Mouse (Mus musculus): ENCODE measurements around the gene Rab32. TPM values are rescaled to one million over a fixed set of nuclear protein-coding genes. Genes with fewer than 3 reads are reported as not detected.
A peak's percentile ranks its signal among the peaks of the same experiment; 100 is the strongest.

The Rab32 gene
- polyA plus RNA-seq, 1 experiment: 2.0 TPM

- WGBS: 43% methylated on average over 5 of the region's 5 CpGs
- DNase-seq: peak in 1 of 2 experiments; percentile 4
- no peak overlapping the region for H3K4me3 ChIP-seq (replicated peaks; ENCODE audit: insufficient read depth, low read depth, low read length)
- TF ChIP-seq CTCF (IDR thresholded peaks at IDR 0.05; ENCODE audit: borderline replicate concordance, insufficient read depth, low read depth, low read length) (no peak), POLR2A (IDR thresholded peaks at IDR 0.05; ENCODE audit: borderline replicate concordance, insufficient read depth, low read length) (no peak)
- no peaks in the 10 kb centered on the region for H3K4me1 ChIP-seq (ENCODE audit: control insufficient read depth, insufficient read depth, low read length)
- no peaks in the 10 kb centered on the region for H3K27me3 ChIP-seq (ENCODE audit: control insufficient read depth, insufficient read depth, low read length)
- no peak overlapping the region for H3K27ac ChIP-seq (ENCODE audit: insufficient read depth, low read length)
Measured at GRCm38 (mm10) chr10:10555221-10555620, 2.8 kb downstream of the Rab32 start.

- Histone ChIP-seq H3K27ac (ENCODE audit: insufficient read depth, low read length) (no peak overlapping the region), H3K4me3 (replicated peaks; ENCODE audit: insufficient read depth, low read depth, low read length) (no peak overlapping the region), H3K27me3 (ENCODE audit: control insufficient read depth, insufficient read depth, low read length) (no peaks in the 10 kb centered on the region), H3K4me1 (ENCODE audit: control insufficient read depth, insufficient read depth, low read length) (no peaks in the 10 kb centered on the region)
- no peak for TF ChIP-seq POLR2A (IDR thresholded peaks at IDR 0.05; ENCODE audit: borderline replicate concordance, insufficient read depth, low read length)
- no peak for TF ChIP-seq CTCF (IDR thresholded peaks at IDR 0.05; ENCODE audit: borderline replicate concordance, insufficient read depth, low read depth, low read length)
- WGBS: 84% methylated on average over 1 of the region's 1 CpGs
- no peak for DNase-seq
Measured at GRCm38 (mm10) chr10:10550134-10550533, 7.9 kb downstream of the Rab32 start.

GRCm38 (mm10) chr10:10546623-10547022 lies 11.4 kb downstream of the Rab32 start:
- no peak overlapping the region for H3K4me3 ChIP-seq (replicated peaks; ENCODE audit: insufficient read depth, low read depth, low read length)
- WGBS: 82% methylated on average over 5 of the region's 5 CpGs
- no peak for DNase-seq
- no peaks in the 10 kb centered on the region for H3K4me1 ChIP-seq (ENCODE audit: control insufficient read depth, insufficient read depth, low read length)
- TF ChIP-seq CTCF (IDR thresholded peaks at IDR 0.05; ENCODE audit: borderline replicate concordance, insufficient read depth, low read depth, low read length): no peak
- no peak for TF ChIP-seq POLR2A (IDR thresholded peaks at IDR 0.05; ENCODE audit: borderline replicate concordance, insufficient read depth, low read length)
- H3K27me3 ChIP-seq (ENCODE audit: control insufficient read depth, insufficient read depth, low read length): no peaks in the 10 kb centered on the region
- H3K27ac ChIP-seq (ENCODE audit: insufficient read depth, low read length): no peak overlapping the region

- Histone ChIP-seq H3K27me3 (ENCODE audit: control insufficient read depth, insufficient read depth, low read length) (no peaks in the 10 kb centered on the region), H3K4me3 (replicated peaks; ENCODE audit: insufficient read depth, low read depth, low read length) (no peak overlapping the region), H3K4me1 (ENCODE audit: control insufficient read depth, insufficient read depth, low read length) (no peaks in the 10 kb centered on the region), H3K27ac (ENCODE audit: insufficient read depth, low read length) (no peak overlapping the region)
- no peak for TF ChIP-seq POLR2A (IDR thresholded peaks at IDR 0.05; ENCODE audit: borderline replicate concordance, insufficient read depth, low read length)
- TF ChIP-seq CTCF (IDR thresholded peaks at IDR 0.05; ENCODE audit: borderline replicate concordance, insufficient read depth, low read depth, low read length): no peak
- DNase-seq: no peak
- WGBS: 78% methylated on average over 3 of the region's 3 CpGs
Measured at GRCm38 (mm10) chr10:10544955-10545354, 13.1 kb downstream of the Rab32 start.

Other genes with a start within 250 kb of the Rab32 start
- 0.23 and 0.38 TPM in 2 replicates for gene Adgb, start 85.9 kb downstream of the Rab32 start, polyA plus RNA-seq (2012; rRNA removed)
- gene Gm10944, start 123.1 kb upstream of the Rab32 start, polyA plus RNA-seq (2012; rRNA removed): not detected in 2 replicates